Mouse (Mus musculus): ENCODE measurements around the gene Fmnl2.

GRCm38 (mm10) chr2:52959982-52960381, 102.3 kb downstream of the Fmnl2 start:
- TF ChIP-seq TCF12 (IDR thresholded peaks at IDR 0.05; ENCODE audit: low read depth, low read length): no peak
- TF ChIP-seq CTCF (conservative IDR thresholded peaks at IDR 0.05 in 1 of 2, IDR thresholded peaks at IDR 0.05 in 1 of 2; ENCODE audit: low read depth in 2 of 2, low read length in 2 of 2): no peak
- no peak for TF ChIP-seq MAX (IDR thresholded peaks at IDR 0.05; ENCODE audit: low read length)
- no peak for TF ChIP-seq EP300 (IDR thresholded peaks at IDR 0.05; ENCODE audit: low read length)
- no peak for TF ChIP-seq ZKSCAN1 (IDR thresholded peaks at IDR 0.05; ENCODE audit: borderline replicate concordance, low read depth, low read length)
- TF ChIP-seq GABPA (IDR thresholded peaks at IDR 0.05; ENCODE audit: insufficient replicate concordance, low read depth, low read length): no peak

All from CH12.LX (cell line).